Mouse (Mus musculus): ENCODE results near the gene Hectd2. TPM values are rescaled to one million over a fixed set of nuclear protein-coding genes. Genes with fewer than 3 reads are reported as not detected.

The Hectd2 gene
- polyA plus RNA-seq, 1 experiment from 2014 or later, result 2.2 TPM

- no peak for DNase-seq (ENCODE audit: extremely low spot score, low spot score)
- Histone ChIP-seq H3K4me1 (peaks cover 28% of the 10 kb centered on the region), H3K27ac (no peak overlapping the region), H3K36me3 (replicated peaks) (no peaks in the 10 kb centered on the region), H3K27me3 (ENCODE audit: poor library complexity, severe bottlenecking) (no peaks in the 10 kb centered on the region), H3K4me3 (no peak overlapping the region), H3K9me3 (no peaks in the 10 kb centered on the region)
- 91% methylated on average over 6 of the region's 6 CpGs for WGBS
Measured at GRCm38 (mm10) chr19:36667368-36667767, 112.9 kb downstream of the Hectd2 start.

GRCm38 (mm10) chr19:36668098-36668497 is 113.7 kb downstream of the Hectd2 start:
- Histone ChIP-seq H3K27ac (no peak overlapping the region), H3K9me3 (no peaks in the 10 kb centered on the region), H3K27me3 (ENCODE audit: poor library complexity, severe bottlenecking) (no peaks in the 10 kb centered on the region), H3K4me1 (peaks cover 28% of the 10 kb centered on the region), H3K36me3 (replicated peaks) (no peaks in the 10 kb centered on the region), H3K4me3 (no peak overlapping the region)
- no peak for DNase-seq (ENCODE audit: extremely low spot score, low spot score)
- WGBS, result 87% methylated on average over 1 of the region's 1 CpGs

- Histone ChIP-seq H3K9me3 (no peaks in the 10 kb centered on the region), H3K4me1 (peaks cover 28% of the 10 kb centered on the region), H3K36me3 (replicated peaks) (no peaks in the 10 kb centered on the region), H3K27me3 (ENCODE audit: poor library complexity, severe bottlenecking) (no peaks in the 10 kb centered on the region), H3K4me3 (no peak overlapping the region), H3K27ac (no peak overlapping the region)
- 80% methylated on average over 2 of the region's 2 CpGs for WGBS
- DNase-seq (ENCODE audit: extremely low spot score, low spot score), result no peak
Measured at GRCm38 (mm10) chr19:36668881-36669639, 114.6 kb downstream of the Hectd2 start.

- peak overlapping the region; percentile 7; the same call in 1 of the 2 replicates for H3K27ac ChIP-seq
Measured at GRCm38 (mm10) chr19:36669720-36670451, 115.4 kb downstream of the Hectd2 start.

More at GRCm38 (mm10) chr19:36669720-36670451, 115.4 kb downstream of the Hectd2 start:
- Histone ChIP-seq H3K4me1 (peaks cover 28% of the 10 kb centered on the region), H3K36me3 (replicated peaks) (no peaks in the 10 kb centered on the region), H3K4me3 (no peak overlapping the region), H3K27me3 (ENCODE audit: poor library complexity, severe bottlenecking) (no peaks in the 10 kb centered on the region), H3K9me3 (no peaks in the 10 kb centered on the region)
- 66% methylated on average over 5 of the region's 5 CpGs for WGBS
- no peak for DNase-seq (ENCODE audit: extremely low spot score, low spot score)

Other genes with a start within 250 kb of the Hectd2 start
- gene Pcgf5, start 206.3 kb upstream of the Hectd2 start, polyA plus RNA-seq (2016; fragmentation: Nextera tagmentation; extraction: Ambion mirVana), result 11.6 and 12.0 TPM in 2 replicates
- 1.3 and 1.5 TPM in 2 replicates for gene Ppp1r3c, start 182.0 kb downstream of the Hectd2 start, polyA plus RNA-seq (2016; fragmentation: Nextera tagmentation; extraction: Ambion mirVana)

Measured in forebrain, embryonic 10.5 days (tissue).